9 mouse cellular contexts compared by ENCODE assay signal in the genomic region with DNA sequence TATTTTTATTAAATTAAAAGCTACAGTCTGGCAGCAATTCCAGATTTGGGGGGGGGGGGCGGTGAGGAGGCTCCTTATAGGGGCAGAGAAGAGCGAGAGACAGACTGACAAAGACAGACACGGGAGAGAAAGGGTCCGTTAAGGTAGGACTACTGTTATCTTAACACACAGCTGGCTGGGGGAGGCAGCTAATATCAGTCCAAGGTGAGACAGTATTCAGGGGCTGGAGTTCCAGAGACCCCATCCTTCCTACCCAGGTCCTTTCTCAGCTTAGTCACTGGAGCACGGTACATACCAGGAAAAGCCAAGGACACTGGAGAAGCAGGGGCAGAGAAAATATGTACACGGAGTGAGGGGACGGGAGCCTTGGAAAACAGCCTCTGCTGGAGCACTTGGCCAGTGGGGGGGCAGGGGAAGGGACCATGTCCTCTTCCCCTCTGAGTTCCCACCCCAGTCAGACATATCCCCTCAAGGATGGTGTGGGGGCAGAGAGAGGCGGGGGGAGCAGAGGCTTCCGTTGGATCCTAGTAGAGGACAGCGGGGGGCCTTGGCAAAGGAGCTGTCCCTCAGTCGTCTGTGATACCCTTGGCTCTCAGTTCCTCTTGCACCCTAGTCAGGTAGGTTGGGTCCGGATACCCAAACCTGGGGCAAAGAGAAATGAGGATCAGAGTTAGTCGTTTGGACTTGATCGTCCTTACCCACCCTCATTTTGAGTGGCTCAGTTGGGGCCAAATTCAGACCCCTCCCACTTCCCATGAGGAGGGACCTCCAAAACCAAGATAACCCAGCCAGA. TPM values are rescaled to one million over a fixed set of nuclear protein-coding genes. Genes with fewer than 3 reads are reported as not detected.
A peak's percentile ranks its signal among the peaks of the same experiment; 100 is the strongest.
DNase-seq lines count a peak whose midpoint lies in the region; ATAC-seq and TF ChIP-seq lines count a peak whose summit lies in the region.
"Had no signal": no experiment of that assay in that cellular context is flagged by ENCODE, and none has a peak within 500 bp of the region (broad histone marks: within the 10 kb centered on the region; RNA-seq: fewer than 3 reads in every experiment).

No protein-coding gene starts in this region.

- H3K4me3 ChIP-seq in kidney, postnatal 0 days (replicated peaks; ENCODE audit: low read depth, low read length): peak overlapping the region; percentile 71; the same call in 1 of the 2 replicates
- H3K4me3 ChIP-seq in embryonic facial prominence, embryonic 14.5 days (ENCODE audit: low read depth, low read length): peak overlapping the region; percentile 74
- no peak overlapping the region for H3K4me3 ChIP-seq in hindbrain, embryonic 16.5 days (ENCODE audit: low read length)
- H3K4me3 ChIP-seq in midbrain, embryonic 15.5 days: no peak overlapping the region

- no peak for TF ChIP-seq CTCF in kidney, postnatal 0 days (IDR thresholded peaks at IDR 0.05; ENCODE audit: low read depth)

- peaks cover 12% of the 10 kb centered on the region; the same call in 1 of the 2 replicates for H3K36me3 ChIP-seq in kidney, postnatal 0 days (ENCODE audit: insufficient read depth, low read length)
- H3K36me3 ChIP-seq in embryonic facial prominence, embryonic 14.5 days (ENCODE audit: control insufficient read depth, insufficient read depth, low read length): peaks cover 42% of the 10 kb centered on the region
- H3K36me3 ChIP-seq in hindbrain, embryonic 16.5 days (ENCODE audit: control insufficient read depth, insufficient read depth, low read length): peaks cover 13% of the 10 kb centered on the region
- peaks cover 15% of the 10 kb centered on the region for H3K36me3 ChIP-seq in midbrain, embryonic 15.5 days (replicated peaks)

- H3K27ac ChIP-seq in kidney, postnatal 0 days: peak overlapping the region; percentile 75; the same call in 1 of the 2 replicates
- peak overlapping the region; percentile 96 for H3K27ac ChIP-seq in embryonic facial prominence, embryonic 14.5 days (replicated peaks; ENCODE audit: low read depth, low read length)
- H3K27ac ChIP-seq in hindbrain, embryonic 16.5 days (ENCODE audit: low read depth, low read length): 0 out of 2 replicates have a peak overlapping the region, but pooled peaks have one; percentile 29
- no peak overlapping the region for H3K27ac ChIP-seq in midbrain, embryonic 15.5 days
- H3K27ac ChIP-seq: macrophage had no signal

- H3K9ac ChIP-seq in kidney, postnatal 0 days (ENCODE audit: low read depth, low read length): 0 out of 2 replicates have a peak overlapping the region, but pooled peaks have one; percentile 72
- H3K9ac ChIP-seq in embryonic facial prominence, embryonic 14.5 days (ENCODE audit: low read depth, low read length): peak overlapping the region; percentile 88
- H3K9ac ChIP-seq in hindbrain, embryonic 16.5 days (ENCODE audit: low read depth, low read length): peak overlapping the region; percentile 6; the same call in 1 of the 2 replicates
- no peak overlapping the region for H3K9ac ChIP-seq in midbrain, embryonic 15.5 days

- H3K4me2 ChIP-seq in kidney, postnatal 0 days (ENCODE audit: low read length): peak overlapping the region; percentile 87
- peak overlapping the region; percentile 97 for H3K4me2 ChIP-seq in embryonic facial prominence, embryonic 14.5 days (ENCODE audit: low read depth, low read length)
- no peak overlapping the region; the same call in 1 of the 2 replicates for H3K4me2 ChIP-seq in hindbrain, embryonic 16.5 days (ENCODE audit: low read length)
- peak overlapping the region; percentile 99; the same call in 1 of the 2 replicates for H3K4me2 ChIP-seq in midbrain, embryonic 15.5 days

- no peaks in the 10 kb centered on the region for H3K9me3 ChIP-seq in kidney, postnatal 0 days (replicated peaks; ENCODE audit: low read length)
- no peaks in the 10 kb centered on the region for H3K9me3 ChIP-seq in embryonic facial prominence, embryonic 14.5 days (ENCODE audit: control insufficient read depth, low read length)
- no peaks in the 10 kb centered on the region for H3K9me3 ChIP-seq in hindbrain, embryonic 16.5 days (ENCODE audit: control insufficient read depth, low read length)
- no peaks in the 10 kb centered on the region for H3K9me3 ChIP-seq in midbrain, embryonic 15.5 days

- 55% methylated on average over 14 of the region's 14 CpGs for WGBS in kidney, postnatal 0 days
- WGBS in embryonic facial prominence, embryonic 14.5 days: 35% methylated on average over 12 of the region's 14 CpGs
- WGBS in hindbrain, embryonic 16.5 days: 35% methylated on average over 12 of the region's 14 CpGs
- 35% methylated on average over 14 of the region's 14 CpGs for WGBS in midbrain, embryonic 15.5 days

- H3K4me1 ChIP-seq in kidney, postnatal 0 days (replicated peaks; ENCODE audit: insufficient read depth, low read length): peaks cover 19% of the 10 kb centered on the region; the same call in 1 of the 2 replicates
- H3K4me1 ChIP-seq in embryonic facial prominence, embryonic 14.5 days (ENCODE audit: control insufficient read depth, insufficient read depth, low read length): peaks cover 26% of the 10 kb centered on the region
- H3K4me1 ChIP-seq in hindbrain, embryonic 16.5 days (ENCODE audit: control insufficient read depth, insufficient read depth, low read depth, low read length): peaks cover 26% of the 10 kb centered on the region
- peaks cover 38% of the 10 kb centered on the region for H3K4me1 ChIP-seq in midbrain, embryonic 15.5 days

- no peaks in the 10 kb centered on the region for H3K27me3 ChIP-seq in kidney, postnatal 0 days (ENCODE audit: insufficient read depth, low read length)
- H3K27me3 ChIP-seq in embryonic facial prominence, embryonic 14.5 days (replicated peaks; ENCODE audit: control insufficient read depth, insufficient read depth, low read length): no peaks in the 10 kb centered on the region
- H3K27me3 ChIP-seq in hindbrain, embryonic 16.5 days (replicated peaks; ENCODE audit: control insufficient read depth, insufficient read depth, low read length): no peaks in the 10 kb centered on the region
- H3K27me3 ChIP-seq in midbrain, embryonic 15.5 days (replicated peaks): no peaks in the 10 kb centered on the region

- no peak for DNase-seq in kidney, postnatal 0 days (ENCODE audit: low spot score)
- DNase-seq in kidney, adult 11 months: no peak
- DNase-seq in embryonic facial prominence, embryonic 14.5 days (ENCODE audit: low spot score): no peak
- no peak for DNase-seq in thymus, postnatal 4 days
- no peak for DNase-seq in right cerebral cortex, postnatal 25 days

- ATAC-seq in kidney, postnatal 0 days (replicated peaks; ENCODE audit: low FRiP score, low read depth): no peak
- ATAC-seq in embryonic facial prominence, embryonic 14.5 days (ENCODE audit: low read depth): no peak
- ATAC-seq in hindbrain, embryonic 16.5 days: no peak
- no peak for ATAC-seq in midbrain, embryonic 15.5 days (replicated peaks)
- no peak for ATAC-seq in monocyte, adult 5-6 weeks (replicated peaks; ENCODE audit: insufficient number of reproducible peaks, low FRiP score, low TSS enrichment, poor library complexity, severe bottlenecking)

RNA-seq across cellular contexts. Expression of gene Arhgef25, which starts 0.7 kb away (rescaled TPM):
- polyA plus RNA-seq in kidney, postnatal 0 days (2015; fragmentation: Nextera tagmentation; extraction: Ambion mirVana): 27.9 and 29.0 TPM in 2 replicates
- 76.7 and 87.7 TPM in 2 replicates for polyA plus RNA-seq in embryonic facial prominence, embryonic 14.5 days (2014; fragmentation: Nextera tagmentation; extraction: Ambion mirVana)
- 29.0 and 29.1 TPM in 2 replicates for polyA plus RNA-seq in hindbrain, embryonic 16.5 days (2015; fragmentation: Nextera tagmentation; extraction: Ambion mirVana)
- 20.6 and 21.9 TPM in 2 replicates for polyA plus RNA-seq in midbrain, embryonic 15.5 days (2015; fragmentation: Nextera tagmentation; extraction: Ambion mirVana)
- 1.9 TPM in 1 of 3 replicates, not detected in the others for total RNA-seq in monocyte, adult 5-6 weeks (2017)
- polyA plus RNA-seq: macrophage had no signal

RNA-seq across cellular contexts. Expression of gene Dtx3, which starts 4.9 kb away (rescaled TPM):
- polyA plus RNA-seq in kidney, postnatal 0 days (2015; fragmentation: Nextera tagmentation; extraction: Ambion mirVana): 83.3 and 85.1 TPM in 2 replicates
- 112 and 120 TPM in 2 replicates for polyA plus RNA-seq in embryonic facial prominence, embryonic 14.5 days (2014; fragmentation: Nextera tagmentation; extraction: Ambion mirVana)
- 213 and 233 TPM in 2 replicates for polyA plus RNA-seq in hindbrain, embryonic 16.5 days (2015; fragmentation: Nextera tagmentation; extraction: Ambion mirVana)
- 288 and 297 TPM in 2 replicates for polyA plus RNA-seq in midbrain, embryonic 15.5 days (2015; fragmentation: Nextera tagmentation; extraction: Ambion mirVana)
- total RNA-seq in monocyte, adult 5-6 weeks (2017): 3.8 to 17.3 TPM (median 8.8 TPM) in 3 replicates

RNA-seq across cellular contexts. Expression of gene Slc26a10, which starts 10.1 kb away (rescaled TPM):
- 2.8 and 3.1 TPM in 2 replicates for polyA plus RNA-seq in kidney, postnatal 0 days (2015; fragmentation: Nextera tagmentation; extraction: Ambion mirVana)
- polyA plus RNA-seq in embryonic facial prominence, embryonic 14.5 days (2014; fragmentation: Nextera tagmentation; extraction: Ambion mirVana): 0.86 and 1.7 TPM in 2 replicates
- polyA plus RNA-seq in hindbrain, embryonic 16.5 days (2015; fragmentation: Nextera tagmentation; extraction: Ambion mirVana): 1.4 and 1.5 TPM in 2 replicates
- 0.94 and 0.98 TPM in 2 replicates for polyA plus RNA-seq in midbrain, embryonic 15.5 days (2015; fragmentation: Nextera tagmentation; extraction: Ambion mirVana)
- 3.2 to 4.2 TPM (median 3.5 TPM) in 3 replicates for total RNA-seq in monocyte, adult 5-6 weeks (2017)

RNA-seq across cellular contexts. Expression of gene Pip4k2c, which starts 20.8 kb away (rescaled TPM):
- polyA plus RNA-seq in kidney, postnatal 0 days (2015; fragmentation: Nextera tagmentation; extraction: Ambion mirVana): 45.0 and 50.1 TPM in 2 replicates
- 19.3 and 20.7 TPM in 2 replicates for polyA plus RNA-seq in embryonic facial prominence, embryonic 14.5 days (2014; fragmentation: Nextera tagmentation; extraction: Ambion mirVana)
- polyA plus RNA-seq in hindbrain, embryonic 16.5 days (2015; fragmentation: Nextera tagmentation; extraction: Ambion mirVana): 20.5 and 20.7 TPM in 2 replicates
- 17.9 and 18.7 TPM in 2 replicates for polyA plus RNA-seq in midbrain, embryonic 15.5 days (2015; fragmentation: Nextera tagmentation; extraction: Ambion mirVana)
- total RNA-seq in monocyte, adult 5-6 weeks (2017): 15.7 to 32.0 TPM (median 21.5 TPM) in 3 replicates

RNA-seq across cellular contexts. Expression of gene B4galnt1, which starts 25.6 kb away (rescaled TPM):
- 15.0 and 16.4 TPM in 2 replicates for polyA plus RNA-seq in kidney, postnatal 0 days (2015; fragmentation: Nextera tagmentation; extraction: Ambion mirVana)
- 9.0 and 9.8 TPM in 2 replicates for polyA plus RNA-seq in embryonic facial prominence, embryonic 14.5 days (2014; fragmentation: Nextera tagmentation; extraction: Ambion mirVana)
- polyA plus RNA-seq in hindbrain, embryonic 16.5 days (2015; fragmentation: Nextera tagmentation; extraction: Ambion mirVana): 59.0 and 74.1 TPM in 2 replicates
- polyA plus RNA-seq in midbrain, embryonic 15.5 days (2015; fragmentation: Nextera tagmentation; extraction: Ambion mirVana): 62.2 and 62.3 TPM in 2 replicates
- total RNA-seq in monocyte, adult 5-6 weeks (2017): 166 to 275 TPM (median 211 TPM) in 3 replicates

Comparison
In these comparisons a context has a peak if more than half of its experiments do, and no peak if none do; other contexts are left out.
1. H3K4me3 ChIP-seq: peak in kidney, postnatal 0 days (single experiment) and embryonic facial prominence, embryonic 14.5 days (single experiment); none in hindbrain, embryonic 16.5 days (single experiment) and midbrain, embryonic 15.5 days (single experiment).